Mouse (Mus musculus) cortical plate, adult 2 months (tissue): ENCODE results near the gene Alms1. TPM values are rescaled to one million over a fixed set of nuclear protein-coding genes. Genes with fewer than 3 reads are reported as not detected.

ENCODE experiments used
- polyA plus RNA-seq: library from polyadenylated mRNA; depleted of rRNA; stranded (reverse); fragments of >200 nt; gene quantifications from 2 replicates; pipeline ENCODE4 v1.2.3, GENCODE M21; 2012; rRNA removed

Gene Alms1
- polyA plus RNA-seq, 1 experiment: 4.4 TPM

Other genes with a start within 250 kb of the Alms1 start
- gene Rab11fip5, start 212.9 kb upstream of the Alms1 start, polyA plus RNA-seq: 46.6 and 48.5 TPM in 2 replicates
- not detected in 2 replicates for gene Noto, start 163.6 kb upstream of the Alms1 start, polyA plus RNA-seq
- gene Smyd5, start 155.5 kb upstream of the Alms1 start, polyA plus RNA-seq: 66.9 and 79.9 TPM in 2 replicates
- gene Cct7, start 136.0 kb upstream of the Alms1 start, polyA plus RNA-seq: 181 and 187 TPM in 2 replicates
- 44.0 and 47.4 TPM in 2 replicates for gene Pradc1, start 135.6 kb upstream of the Alms1 start, polyA plus RNA-seq
- 57.6 and 61.5 TPM in 2 replicates for gene Fbxo41, start 84.5 kb upstream of the Alms1 start, polyA plus RNA-seq
- gene Egr4, start 73.9 kb upstream of the Alms1 start, polyA plus RNA-seq: 30.9 and 47.9 TPM in 2 replicates
- gene Nat8f7, start 125.7 kb downstream of the Alms1 start, polyA plus RNA-seq: 0.84 and 1.6 TPM in 2 replicates
- 13.7 and 15.4 TPM in 2 replicates for gene Nat8f3, start 178.2 kb downstream of the Alms1 start, polyA plus RNA-seq
- 1.6 and 2.8 TPM in 2 replicates for gene Nat8f6, start 233.4 kb downstream of the Alms1 start, polyA plus RNA-seq
- gene Nat8f5, start 233.4 kb downstream of the Alms1 start, polyA plus RNA-seq: 6.7 and 7.1 TPM in 2 replicates
- 4.3 and 4.4 TPM in 2 replicates for gene Nat8, start 244.6 kb downstream of the Alms1 start, polyA plus RNA-seq